Mouse (Mus musculus): ENCODE data around the gene Napsa. TPM values are rescaled to one million over a fixed set of nuclear protein-coding genes. Genes with fewer than 3 reads are reported as not detected.

The Napsa gene
- total RNA-seq, 1 experiment from 2014 or later, result 55.1 TPM

DNA sequence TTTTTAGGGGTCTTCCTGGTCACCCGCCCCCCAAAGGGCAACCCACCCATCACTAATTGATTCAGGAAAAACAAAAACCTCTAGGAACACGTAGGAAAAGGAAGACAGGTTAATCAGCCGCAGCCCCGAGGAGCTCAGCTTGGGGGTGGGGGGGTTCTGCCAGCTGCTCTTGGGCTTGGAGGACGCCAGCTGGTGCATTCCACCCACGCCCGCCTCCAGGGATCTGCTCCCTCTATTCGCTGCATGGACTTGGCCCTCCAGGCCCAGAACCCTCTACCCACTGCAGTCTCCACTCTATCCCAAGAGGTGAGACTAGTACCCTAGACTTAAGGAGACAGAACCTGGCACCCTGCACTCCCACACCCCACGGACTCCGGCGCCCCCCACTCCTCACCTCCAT is 30.3 kb downstream of the Napsa start:
- no peak for ATAC-seq (replicated peaks in 1 of 2; ENCODE audit: insufficient read depth in 1 of 2, low FRiP score in 2 of 2, low TSS enrichment in 1 of 2, low read depth in 1 of 2, poor library complexity in 2 of 2, severe bottlenecking in 2 of 2)

DNA sequence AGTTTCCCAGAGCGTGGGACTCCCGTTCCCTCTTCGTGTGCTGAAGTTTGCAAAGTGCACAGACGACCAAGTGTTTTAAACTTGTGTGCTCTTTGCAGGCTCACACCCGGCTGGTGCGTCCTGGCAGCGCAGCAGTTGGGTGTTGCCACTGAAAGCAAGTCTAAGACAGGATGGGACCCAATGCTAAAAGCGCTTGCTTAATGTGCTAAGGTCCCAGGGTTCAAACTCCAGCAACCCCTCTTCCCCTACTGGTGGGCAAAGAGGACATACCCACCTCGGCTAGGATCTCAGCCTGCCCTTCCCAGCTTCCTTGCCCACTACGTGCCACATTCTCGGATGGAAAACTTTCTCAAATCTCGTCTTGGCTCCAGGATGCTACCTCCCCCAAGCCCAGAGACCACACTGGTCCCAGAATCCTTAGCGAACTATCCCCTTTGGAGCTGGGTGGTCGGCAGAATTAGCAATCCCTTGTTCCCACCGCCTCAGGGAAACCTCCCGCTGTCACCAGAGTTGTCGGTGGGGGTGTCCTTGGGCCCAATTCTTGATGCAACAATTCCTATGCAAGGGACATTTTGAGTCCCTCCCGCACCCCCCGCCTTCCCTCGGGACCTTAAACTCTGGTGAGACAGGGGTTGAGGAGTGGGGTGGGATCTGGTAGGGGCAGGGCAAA is 31.1 kb downstream of the Napsa start:
- no peak for ATAC-seq (replicated peaks in 1 of 2; ENCODE audit: insufficient read depth in 1 of 2, low FRiP score in 2 of 2, low TSS enrichment in 1 of 2, low read depth in 1 of 2, poor library complexity in 2 of 2, severe bottlenecking in 2 of 2)

DNA sequence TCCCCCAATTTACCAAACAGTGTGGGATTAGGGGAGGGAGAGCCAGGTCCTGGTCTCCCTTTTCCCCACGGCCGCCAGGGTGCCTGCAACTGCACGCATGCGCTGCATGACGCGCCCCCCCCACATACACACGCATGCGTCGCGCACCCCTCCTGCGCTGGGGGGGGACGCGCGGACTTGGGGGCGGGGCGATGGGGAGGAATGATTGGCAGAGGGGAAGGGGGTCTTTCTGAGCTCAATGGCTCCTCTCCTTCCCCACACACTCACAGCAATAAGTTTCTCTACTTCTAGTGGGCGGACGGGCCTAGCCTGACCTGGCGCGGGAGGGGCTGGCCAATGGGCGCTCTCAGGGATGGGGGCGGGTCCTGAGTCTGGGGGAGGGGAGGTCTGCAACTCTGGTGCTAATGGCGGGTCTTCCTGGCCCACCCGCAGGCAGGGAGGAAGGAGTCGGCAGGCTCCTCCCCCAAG is 32.0 kb downstream of the Napsa start:
- no peak for ATAC-seq (replicated peaks in 1 of 2; ENCODE audit: insufficient read depth in 1 of 2, low FRiP score in 2 of 2, low TSS enrichment in 1 of 2, low read depth in 1 of 2, poor library complexity in 2 of 2, severe bottlenecking in 2 of 2)

DNA sequence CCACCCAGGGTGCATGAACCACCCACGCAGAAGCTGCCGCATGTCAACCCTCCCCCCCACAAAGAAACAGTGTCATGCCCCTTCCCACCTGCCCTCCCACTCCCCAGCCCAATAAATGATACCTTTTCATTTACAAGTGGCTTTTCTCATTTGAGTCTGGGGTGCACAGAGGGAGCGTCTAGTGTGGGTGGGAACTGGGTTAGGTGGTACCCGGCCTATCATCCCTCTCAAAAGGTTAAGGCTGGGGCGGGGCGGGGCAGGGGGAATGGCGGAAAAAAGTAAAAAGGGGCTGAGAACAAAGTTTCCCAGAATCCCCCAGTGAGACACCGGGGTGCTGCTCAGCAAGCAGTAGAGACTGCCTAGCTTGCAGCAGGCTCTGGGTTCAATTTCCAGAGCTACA is 32.4 kb downstream of the Napsa start:
- ATAC-seq (replicated peaks in 1 of 2; ENCODE audit: insufficient read depth in 1 of 2, low FRiP score in 2 of 2, low TSS enrichment in 1 of 2, low read depth in 1 of 2, poor library complexity in 2 of 2, severe bottlenecking in 2 of 2), result no peak

DNA sequence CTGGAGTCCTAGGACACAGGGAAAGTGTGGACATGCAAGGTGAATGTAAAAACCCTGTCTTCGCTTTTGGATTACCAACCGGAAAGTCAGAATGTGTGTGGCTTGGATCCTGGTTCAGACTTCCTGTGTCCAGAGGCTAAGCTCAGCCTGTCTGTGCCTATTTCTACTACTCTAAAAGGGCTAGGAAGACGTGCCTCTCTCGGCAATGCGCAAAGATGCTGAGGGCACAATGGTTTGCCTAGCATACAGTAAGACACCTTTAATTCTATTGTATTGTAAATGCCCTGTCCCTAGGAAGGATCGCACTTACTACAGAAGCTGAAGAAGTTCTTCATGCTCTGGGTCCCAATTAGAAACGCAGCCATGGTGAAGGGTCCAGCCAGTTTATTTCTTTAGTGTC is 33.3 kb downstream of the Napsa start:
- ATAC-seq (replicated peaks in 1 of 2; ENCODE audit: insufficient read depth in 1 of 2, low FRiP score in 2 of 2, low TSS enrichment in 1 of 2, low read depth in 1 of 2, poor library complexity in 2 of 2, severe bottlenecking in 2 of 2), result no peak

DNA sequence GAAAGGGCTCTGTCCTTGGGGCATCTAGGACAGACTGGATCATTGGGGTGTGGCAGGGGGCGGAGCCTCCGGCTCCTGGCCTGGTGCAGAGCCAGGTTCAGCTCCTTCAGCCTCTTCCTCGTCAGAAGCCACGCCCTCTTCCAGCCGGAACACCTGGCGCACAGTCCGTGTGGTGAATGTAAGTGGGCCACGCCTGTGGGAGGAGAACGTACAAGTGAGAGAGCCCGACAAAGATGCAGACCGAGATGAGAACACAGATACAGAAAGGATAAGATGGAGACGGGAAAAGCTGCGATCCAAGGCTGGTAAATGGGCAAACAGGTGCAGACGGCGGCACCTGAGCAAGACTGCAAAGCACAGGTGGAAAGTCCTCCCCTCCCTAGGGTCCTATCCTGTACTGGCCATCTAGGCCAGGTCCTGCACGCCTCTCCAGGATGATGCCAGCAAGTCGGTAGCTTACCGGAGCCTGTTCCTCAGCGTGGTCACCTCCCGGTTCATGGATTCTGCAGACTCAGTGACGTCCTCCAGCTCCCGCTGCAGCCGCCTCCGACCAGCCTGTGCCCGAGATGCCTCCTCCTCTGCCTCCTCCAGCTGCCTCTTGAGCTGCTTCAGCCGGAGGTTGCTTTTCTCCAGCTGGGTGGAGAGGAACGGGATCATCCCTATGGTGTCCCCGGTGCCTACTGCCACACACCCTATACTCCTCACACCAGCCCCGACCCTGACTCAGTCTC is 34.2 kb downstream of the Napsa start:
- ATAC-seq (replicated peaks in 1 of 2; ENCODE audit: insufficient read depth in 1 of 2, low FRiP score in 2 of 2, low TSS enrichment in 1 of 2, low read depth in 1 of 2, poor library complexity in 2 of 2, severe bottlenecking in 2 of 2), result no peak

DNA sequence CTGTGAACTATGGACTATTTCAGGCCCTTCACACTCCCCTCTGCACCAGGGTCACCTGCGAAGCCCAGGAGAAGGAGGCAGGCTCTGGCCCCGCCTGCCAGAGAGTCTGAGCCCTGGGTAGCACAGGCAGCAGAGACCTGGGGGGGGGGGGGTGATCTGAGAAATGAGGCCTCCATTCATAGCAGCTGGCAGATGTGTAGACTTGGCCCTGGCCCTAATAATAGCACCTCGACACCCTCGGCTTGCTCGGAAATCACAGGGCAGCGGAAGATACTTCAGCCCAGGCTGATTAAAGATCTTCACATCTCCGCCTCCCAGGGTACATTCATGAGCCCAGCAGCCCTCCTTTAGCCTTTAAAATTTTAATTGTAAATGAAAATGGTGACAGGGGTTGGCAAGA is 40.0 kb downstream of the Napsa start:
- ATAC-seq (replicated peaks in 1 of 2; ENCODE audit: insufficient read depth in 1 of 2, low FRiP score in 2 of 2, low TSS enrichment in 1 of 2, low read depth in 1 of 2, poor library complexity in 2 of 2, severe bottlenecking in 2 of 2), result no peak

DNA sequence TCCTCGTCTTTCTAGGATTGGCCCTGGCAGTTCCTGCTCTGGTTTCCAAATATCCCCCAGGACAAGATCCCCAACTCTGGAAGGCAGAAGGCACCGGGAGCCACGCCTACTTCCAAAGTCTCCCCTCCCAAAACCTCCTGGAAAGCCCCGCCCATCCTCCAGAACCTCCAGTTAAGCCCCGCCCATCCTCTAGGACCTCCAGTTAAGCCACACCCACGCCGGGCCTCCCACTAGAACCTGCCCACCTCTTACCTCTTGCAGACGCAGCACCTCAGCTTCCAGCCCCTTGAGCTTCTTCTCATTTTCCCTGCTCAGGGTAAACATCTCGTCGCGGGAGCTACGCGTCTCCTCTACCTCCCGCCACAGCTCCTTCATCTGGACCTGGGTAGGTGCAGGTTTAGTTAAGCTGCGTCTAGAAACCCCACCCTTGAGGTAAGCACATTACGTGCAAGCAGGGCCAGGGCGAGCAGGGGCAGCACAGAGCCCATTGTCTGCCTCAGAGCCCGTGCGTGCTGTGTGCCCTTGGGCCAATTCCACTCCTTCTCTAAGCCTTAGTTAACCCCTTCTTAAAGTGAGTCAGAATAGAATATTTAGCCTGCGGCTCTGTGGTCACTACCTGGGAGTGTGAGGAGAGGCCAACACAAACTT is 42.0 kb downstream of the Napsa start:
- ATAC-seq (replicated peaks in 1 of 2; ENCODE audit: insufficient read depth in 1 of 2, low FRiP score in 2 of 2, low TSS enrichment in 1 of 2, low read depth in 1 of 2, poor library complexity in 2 of 2, severe bottlenecking in 2 of 2), result no peak

DNA sequence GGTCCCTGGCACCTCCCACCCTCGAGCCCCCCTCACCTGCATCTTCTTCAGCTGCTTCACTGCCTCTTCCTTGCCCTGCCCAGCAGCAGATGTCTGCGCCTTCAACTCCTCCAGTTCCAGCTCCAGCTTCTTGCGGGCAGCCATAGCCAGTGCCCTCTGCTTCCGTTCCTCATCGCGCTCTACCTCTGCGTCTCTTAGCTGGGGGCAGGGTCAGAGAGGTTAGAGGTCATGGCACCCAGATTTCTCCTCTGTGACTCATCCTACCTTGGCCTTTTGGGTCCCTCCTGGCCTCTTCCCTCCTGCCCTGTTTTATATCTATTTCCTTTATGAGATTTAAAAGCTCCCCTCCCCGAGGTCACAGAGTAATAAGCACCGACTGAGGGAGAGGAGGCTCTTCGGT is 43.1 kb downstream of the Napsa start:
- no peak for ATAC-seq (replicated peaks in 1 of 2; ENCODE audit: insufficient read depth in 1 of 2, low FRiP score in 2 of 2, low TSS enrichment in 1 of 2, low read depth in 1 of 2, poor library complexity in 2 of 2, severe bottlenecking in 2 of 2)

DNA sequence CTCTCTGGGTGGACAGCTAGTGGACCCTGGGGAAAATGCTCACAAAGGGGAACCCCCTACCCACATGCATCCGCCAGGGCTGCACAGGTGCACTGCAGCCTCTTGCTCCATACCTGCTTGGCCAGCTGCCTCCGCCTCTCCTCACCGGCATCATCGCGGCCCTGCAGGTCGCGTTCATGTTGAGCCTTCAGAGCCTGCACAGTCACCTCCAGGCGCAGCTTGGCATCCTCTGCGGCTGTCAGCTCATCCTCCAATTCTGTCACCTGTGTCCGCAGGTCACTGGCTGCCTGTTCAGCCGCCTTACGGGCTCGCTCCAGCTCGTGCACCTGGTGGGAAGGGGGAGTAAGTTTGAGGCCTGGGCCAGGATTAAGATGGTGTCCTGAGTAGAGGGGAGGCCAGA is 43.8 kb downstream of the Napsa start:
- ATAC-seq (replicated peaks in 1 of 2; ENCODE audit: insufficient read depth in 1 of 2, low FRiP score in 2 of 2, low TSS enrichment in 1 of 2, low read depth in 1 of 2, poor library complexity in 2 of 2, severe bottlenecking in 2 of 2), result no peak

DNA sequence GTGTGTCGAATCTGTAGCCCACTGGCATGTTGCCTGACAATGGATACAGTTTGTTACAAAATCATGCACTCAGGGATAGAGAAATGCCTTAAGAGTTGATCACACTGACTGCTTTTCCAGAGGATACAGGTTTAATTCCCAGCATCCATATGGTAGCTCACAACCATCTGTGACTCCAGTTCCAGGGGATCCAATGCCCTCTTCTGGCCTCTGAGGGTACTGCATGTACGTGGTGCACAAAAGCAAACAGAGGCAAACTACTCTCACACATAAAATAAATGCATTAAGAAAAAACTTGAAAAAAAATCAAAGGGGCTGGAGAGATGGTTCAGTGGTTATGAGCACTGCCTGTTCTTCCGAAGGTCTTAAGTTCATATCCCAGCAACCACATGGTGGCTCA is 44.9 kb downstream of the Napsa start:
- ATAC-seq (replicated peaks in 1 of 2; ENCODE audit: insufficient read depth in 1 of 2, low FRiP score in 2 of 2, low TSS enrichment in 1 of 2, low read depth in 1 of 2, poor library complexity in 2 of 2, severe bottlenecking in 2 of 2), result no peak

DNA sequence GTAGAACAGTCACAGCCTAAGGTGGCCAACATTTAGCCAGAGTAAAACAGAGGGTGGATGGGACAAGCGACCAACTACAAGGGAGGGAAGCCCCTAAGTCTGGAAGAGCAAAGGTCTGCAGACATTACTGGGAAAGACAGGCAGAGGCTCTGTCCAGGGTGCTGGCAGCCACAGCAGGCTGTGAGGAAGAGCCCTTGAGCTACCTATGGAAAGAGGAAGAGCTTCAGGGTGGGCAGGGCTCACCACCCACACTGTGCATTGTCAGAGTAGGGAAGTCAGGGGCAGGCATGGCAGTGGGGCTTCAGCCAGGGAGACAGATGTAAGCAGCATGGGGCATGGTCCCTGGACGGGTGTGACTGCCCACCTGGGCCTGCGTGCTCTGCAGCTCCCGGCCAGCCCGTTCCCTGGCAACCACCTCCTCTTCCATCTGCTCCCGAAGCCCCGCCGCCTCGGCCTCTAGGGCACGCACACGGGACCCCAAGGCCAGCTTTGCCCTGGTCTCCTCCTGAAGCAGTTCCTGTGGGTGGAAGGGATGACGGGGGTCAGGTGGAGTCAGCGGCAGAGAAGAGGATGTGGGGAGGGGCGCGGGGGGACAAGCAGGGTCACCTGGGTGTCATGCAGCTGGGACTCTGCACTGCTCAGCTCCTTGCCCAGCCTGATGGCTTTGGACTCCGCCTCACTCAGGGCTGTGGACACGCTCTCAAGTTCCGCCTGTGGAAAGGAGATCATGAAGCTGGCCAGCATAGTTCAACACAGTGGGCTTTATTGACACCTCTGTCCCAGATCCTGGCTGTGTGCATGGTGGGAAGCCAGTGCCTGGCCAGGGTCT is 51.7 kb downstream of the Napsa start:
- ATAC-seq (replicated peaks in 1 of 2; ENCODE audit: insufficient read depth in 1 of 2, low FRiP score in 2 of 2, low TSS enrichment in 1 of 2, low read depth in 1 of 2, poor library complexity in 2 of 2, severe bottlenecking in 2 of 2), result peak; percentile 95 to 98

DNA sequence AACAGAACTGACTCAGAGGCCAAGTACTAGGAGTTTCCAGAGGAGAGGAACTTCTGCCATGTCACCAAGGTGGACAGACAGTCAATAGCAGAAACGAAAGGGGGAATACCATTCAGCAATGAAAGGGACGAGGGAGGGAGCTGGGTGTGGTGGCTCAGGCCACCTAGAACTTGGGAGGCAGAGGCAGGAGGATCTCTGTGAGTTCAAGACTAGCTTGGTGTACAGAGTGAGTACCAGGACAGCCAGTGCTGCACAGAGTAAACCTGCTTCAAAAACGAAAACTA is 52.3 kb downstream of the Napsa start:
- no peak for ATAC-seq (replicated peaks in 1 of 2; ENCODE audit: insufficient read depth in 1 of 2, low FRiP score in 2 of 2, low TSS enrichment in 1 of 2, low read depth in 1 of 2, poor library complexity in 2 of 2, severe bottlenecking in 2 of 2)

DNA sequence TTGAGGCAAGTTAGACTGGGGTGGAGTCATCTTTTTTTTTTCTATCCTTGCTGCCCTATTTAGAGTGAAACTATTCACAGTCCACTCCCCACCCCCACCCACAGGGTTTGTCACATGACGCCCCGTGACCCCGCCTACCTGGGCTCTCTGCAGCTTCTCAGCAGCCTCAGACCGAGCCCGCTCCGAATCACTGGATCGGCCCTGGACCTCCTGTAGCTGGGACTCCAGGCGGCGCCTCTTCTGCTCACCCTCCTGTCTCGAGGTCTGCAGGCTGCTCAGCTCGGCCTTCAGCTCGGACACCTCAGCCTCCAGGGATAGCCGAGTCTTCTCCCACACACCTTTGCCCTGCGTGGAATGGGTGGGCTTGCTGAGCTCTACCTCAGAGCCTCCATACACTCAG is 52.6 kb downstream of the Napsa start:
- no peak for ATAC-seq (replicated peaks in 1 of 2; ENCODE audit: insufficient read depth in 1 of 2, low FRiP score in 2 of 2, low TSS enrichment in 1 of 2, low read depth in 1 of 2, poor library complexity in 2 of 2, severe bottlenecking in 2 of 2)

DNA sequence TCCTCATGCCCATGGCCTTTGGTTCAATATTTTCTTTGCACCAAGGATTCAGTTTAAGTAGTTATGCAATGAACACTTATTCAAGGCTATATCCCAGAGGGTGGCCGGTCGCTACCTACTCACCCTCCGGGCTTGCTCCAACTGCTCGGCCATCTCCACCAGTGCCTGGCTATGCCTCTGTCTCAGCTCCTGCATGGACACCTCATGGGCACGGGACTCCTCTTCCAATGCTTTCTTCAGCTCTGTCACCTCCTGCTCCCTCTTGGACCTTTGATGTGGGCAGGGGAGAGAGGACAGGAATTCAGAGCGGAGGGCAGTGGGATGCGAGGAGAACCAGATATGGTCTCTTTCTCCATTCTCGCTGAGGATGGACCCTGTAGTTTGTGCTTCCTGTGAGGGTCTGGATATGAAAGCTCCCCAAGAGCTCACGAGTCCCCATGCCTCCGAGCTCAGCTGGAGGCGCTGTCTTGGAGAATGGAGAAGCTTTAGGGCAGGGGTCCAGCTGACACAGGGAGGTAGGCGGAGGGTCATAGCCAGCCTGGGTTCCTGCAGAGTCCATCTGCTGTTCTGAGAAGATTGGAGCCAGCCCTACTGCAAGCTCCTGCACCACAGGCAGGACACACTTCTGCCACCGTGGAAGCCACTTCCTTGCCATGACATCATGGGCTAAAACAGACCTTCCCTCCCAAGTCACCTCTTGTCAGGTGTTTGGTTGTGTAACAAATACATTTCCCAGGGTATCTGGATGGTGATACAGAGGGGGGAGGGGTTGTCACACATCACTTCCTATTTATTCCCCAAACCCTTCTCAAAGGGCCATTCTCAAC is 53.3 kb downstream of the Napsa start:
- no peak for ATAC-seq (replicated peaks in 1 of 2; ENCODE audit: insufficient read depth in 1 of 2, low FRiP score in 2 of 2, low TSS enrichment in 1 of 2, low read depth in 1 of 2, poor library complexity in 2 of 2, severe bottlenecking in 2 of 2)

DNA sequence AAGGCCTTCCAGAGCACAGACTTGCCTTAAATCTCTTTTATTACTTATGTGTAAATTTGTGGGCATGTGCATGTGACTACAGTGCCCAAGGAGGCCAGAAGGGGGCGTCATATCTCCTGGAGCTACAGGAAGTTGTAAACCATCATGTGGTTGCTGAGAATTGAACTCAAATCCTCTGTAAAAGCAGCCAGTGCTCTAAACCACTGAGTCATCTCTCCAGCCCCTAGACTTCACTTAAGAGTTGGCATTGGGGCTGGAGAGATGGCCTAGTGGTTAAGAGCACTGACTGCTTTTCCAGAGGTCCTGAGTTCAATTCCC is 53.8 kb downstream of the Napsa start:
- no peak for ATAC-seq (replicated peaks in 1 of 2; ENCODE audit: insufficient read depth in 1 of 2, low FRiP score in 2 of 2, low TSS enrichment in 1 of 2, low read depth in 1 of 2, poor library complexity in 2 of 2, severe bottlenecking in 2 of 2)

DNA sequence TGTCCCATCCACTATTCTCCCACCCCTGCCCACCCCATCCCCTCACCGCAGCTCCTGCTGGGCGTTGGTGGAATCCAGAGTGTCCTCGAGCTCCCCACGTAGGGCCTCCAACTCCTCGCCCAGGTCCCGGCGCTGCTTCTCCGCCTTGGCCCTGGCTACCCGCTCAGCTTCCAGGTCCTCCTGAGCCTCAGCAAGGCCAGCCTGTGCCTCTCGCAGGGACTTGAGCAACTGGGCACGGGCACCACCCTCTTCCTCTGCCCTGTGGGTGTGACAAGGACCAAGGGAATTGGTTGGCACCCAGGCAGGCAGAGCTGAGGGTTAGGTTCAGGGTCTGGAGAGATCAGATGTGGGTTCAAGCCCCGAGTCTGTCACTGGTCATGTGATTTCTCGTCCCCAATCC is 54.8 kb downstream of the Napsa start:
- no peak for ATAC-seq (replicated peaks in 1 of 2; ENCODE audit: insufficient read depth in 1 of 2, low FRiP score in 2 of 2, low TSS enrichment in 1 of 2, low read depth in 1 of 2, poor library complexity in 2 of 2, severe bottlenecking in 2 of 2)

Data from hematopoietic stem cell, adult 5-6 weeks (primary cell).